Mouse (Mus musculus) forebrain, embryonic 12.5 days (tissue): ENCODE results near the gene Gm4498. TPM values are rescaled to one million over a fixed set of nuclear protein-coding genes. Genes with fewer than 3 reads are reported as not detected.
"Not testable (repeated sequence)": the region's sequence is repeated elsewhere in the genome, so short reads cannot be mapped to it uniquely, and the experiment has no call there.

Experiments
- ATAC-seq: fragments of 200-750 bp; cut with Nextera tagmentation; 2 replicates; pipeline ENCODE4 v1.8.0; 2017; ENCODE audit warnings: moderate TSS enrichment; ENCODE audit not compliant: low FRiP score
- H3K27ac ChIP-seq: fragments of 300-500 bp; sonication (generic); 2 replicates; pipeline ENCODE4 v1.5.1; 2016; ENCODE audit warnings: mild to moderate bottlenecking
- H3K27me3 ChIP-seq: fragments of 300-500 bp; sonication (generic); 2 replicates; pipeline ENCODE4 v1.6.1; 2016; ENCODE audit warnings: mild to moderate bottlenecking
- H3K36me3 ChIP-seq: fragments of 300-500 bp; sonication (generic); replicated peaks from 2 replicates; pipeline ENCODE4 v1.6.1; 2016; ENCODE audit warnings: mild to moderate bottlenecking
- H3K4me1 ChIP-seq: fragments of 300-500 bp; sonication (generic); 2 replicates; pipeline ENCODE4 v1.6.1; 2016
- H3K4me2 ChIP-seq: fragments of 300-500 bp; sonication (generic); 2 replicates; pipeline ENCODE4 v1.6.1; 2016; ENCODE audit warnings: mild to moderate bottlenecking, moderate library complexity
- H3K4me3 ChIP-seq: fragments of 300-500 bp; sonication (generic); replicated peaks from 2 replicates; pipeline ENCODE4 v1.5.1; 2016; ENCODE audit warnings: mild to moderate bottlenecking
- H3K9ac ChIP-seq: fragments of 300-500 bp; sonication (generic); 2 replicates; pipeline ENCODE4 v1.6.1; 2016; ENCODE audit warnings: mild to moderate bottlenecking
- H3K9me3 ChIP-seq: fragments of 300-500 bp; sonication (generic); 2 replicates; pipeline ENCODE4 v1.6.1; 2016
- WGBS: fragments of 180-500 bp; shearing (Covaris S2); methylation state at CpG from one replicate; pipeline ENCODE4 v1.1.7; 2016; 5-methylcytosine and 5-hydroxymethylcytosine counted together
- polyA plus RNA-seq: library from polyadenylated mRNA; unstranded; fragments of >200 nt; fragmentation: Nextera tagmentation; extraction: Ambion mirVana; gene quantifications from 2 replicates; pipeline ENCODE4 v1.2.1, GENCODE M21; 2016

Gm4498 gene
- polyA plus RNA-seq, result not detected in 2 replicates

- H3K9ac ChIP-seq, H3K9me3 ChIP-seq, H3K36me3 ChIP-seq, H3K27me3 ChIP-seq, H3K4me1 ChIP-seq, ATAC-seq, H3K27ac ChIP-seq, H3K4me2 ChIP-seq, H3K4me3 ChIP-seq: not testable (repeated sequence)
- WGBS, result no CpG with 5 or more reads among the region's 2 CpGs
Observed at GRCm38 (mm10) chr7:20233728-20234127, at the start of gene Gm4498. Gene Gm4498, minus strand, starts transcription at chr7:20233828.

- ATAC-seq, H3K36me3 ChIP-seq, H3K4me1 ChIP-seq, H3K9me3 ChIP-seq, H3K27ac ChIP-seq, H3K4me3 ChIP-seq, H3K4me2 ChIP-seq, H3K9ac ChIP-seq, H3K27me3 ChIP-seq: not testable (repeated sequence)
- whole genome bisulfite sequencing, result no CpG with 5 or more reads among the region's 3 CpGs
Observed at GRCm38 (mm10) chr7:20262734-20263133, 29.1 kb upstream of the Gm4498 start, which contains the start of gene Gm5890. Gene Gm5890, minus strand, starts transcription at chr7:20262834.

DNA sequence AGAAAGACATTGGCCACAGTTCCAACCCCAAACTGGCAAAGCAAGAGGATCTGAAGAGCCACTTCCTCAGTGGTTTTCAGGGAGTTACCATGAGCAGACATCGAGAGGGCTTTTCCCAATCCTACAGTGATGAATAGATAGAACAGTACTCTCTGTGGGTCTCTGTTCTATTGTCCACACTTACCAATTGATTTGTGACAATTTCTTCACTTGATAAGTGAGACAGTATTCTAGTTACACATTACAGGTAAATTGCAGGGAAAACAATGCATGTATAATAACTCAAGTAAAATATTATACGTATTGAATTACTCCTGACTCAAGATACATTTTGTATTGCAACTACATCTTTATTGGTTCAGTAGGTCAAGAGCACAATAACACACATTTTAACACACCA lies 28.1 kb downstream of the Gm4498 start, which contains the start of gene Gm6164:
TSS of gene Gm6164 (minus strand) at position 101 of the 400 bp plus-strand sequence.
- not testable (repeated sequence) for H3K4me2 ChIP-seq, H3K36me3 ChIP-seq, H3K4me1 ChIP-seq, H3K9ac ChIP-seq, H3K27me3 ChIP-seq, H3K27ac ChIP-seq, H3K4me3 ChIP-seq, ATAC-seq, H3K9me3 ChIP-seq
- WGBS, result no CpG with 5 or more reads among the region's 2 CpGs

DNA sequence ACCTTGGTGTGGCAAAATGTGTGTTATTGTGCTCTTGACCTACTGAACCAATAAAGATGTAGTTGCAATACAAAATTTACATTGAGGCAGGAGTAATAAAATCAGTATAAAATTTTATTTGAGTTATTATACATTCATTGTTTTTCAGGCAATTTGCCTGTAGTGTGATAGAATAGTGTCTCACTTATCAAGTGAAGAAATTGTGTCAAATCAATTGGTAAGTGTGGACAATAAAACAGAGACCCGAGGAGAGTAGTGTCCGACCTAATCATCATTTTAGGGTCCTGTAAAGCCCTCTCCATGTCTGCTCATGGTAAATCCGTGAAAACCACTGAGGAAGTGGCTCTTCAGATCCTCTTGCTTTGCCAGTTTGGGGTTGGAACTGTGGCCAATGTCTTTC lies 40.2 kb downstream of the Gm4498 start, which contains the start of gene Vmn1r95:
TSS of gene Vmn1r95 (plus strand) at position 301 of the 400 bp plus-strand sequence.
- ATAC-seq, H3K4me1 ChIP-seq, H3K9ac ChIP-seq, H3K4me3 ChIP-seq, H3K36me3 ChIP-seq, H3K9me3 ChIP-seq, H3K27ac ChIP-seq, H3K27me3 ChIP-seq, H3K4me2 ChIP-seq: not testable (repeated sequence)
- WGBS, result no CpG with 5 or more reads among the region's 3 CpGs

Other genes with a start within 250 kb of the Gm4498 start
- not detected in 2 replicates for gene Nlrp9b, start 242.4 kb downstream of the Gm4498 start, polyA plus RNA-seq
- gene Vmn1r91, start 134.1 kb downstream of the Gm4498 start, polyA plus RNA-seq, result not detected in 2 replicates
- gene Gm16442, start 111.2 kb downstream of the Gm4498 start, polyA plus RNA-seq, result not detected in 2 replicates
- not detected in 2 replicates for gene Vmn1r93, start 94.7 kb downstream of the Gm4498 start, polyA plus RNA-seq
- not detected in 2 replicates for gene Vmn1r94, start 65.5 kb downstream of the Gm4498 start, polyA plus RNA-seq
- gene Vmn1r95, start 40.1 kb downstream of the Gm4498 start, polyA plus RNA-seq, result not detected in 2 replicates
- gene Gm6164, start 28.2 kb downstream of the Gm4498 start, polyA plus RNA-seq, result not detected in 2 replicates
- not detected in 2 replicates for gene Gm5890, start 29.0 kb upstream of the Gm4498 start, polyA plus RNA-seq
- not detected in 2 replicates for gene Gm4133, start 100.2 kb upstream of the Gm4498 start, polyA plus RNA-seq
- gene Gm5728, start 141.6 kb upstream of the Gm4498 start, polyA plus RNA-seq, result not detected in 2 replicates
- not detected in 2 replicates for gene Vmn1r100, start 184.1 kb upstream of the Gm4498 start, polyA plus RNA-seq
- not detected in 2 replicates for gene Vmn1r101, start 208.8 kb upstream of the Gm4498 start, polyA plus RNA-seq
- gene Gm10670, start 241.1 kb upstream of the Gm4498 start, polyA plus RNA-seq, result not detected in 2 replicates